Mouse (Mus musculus): Measurements from ENCODE around the gene Rab11a. TPM values are rescaled to one million over a fixed set of nuclear protein-coding genes. Genes with fewer than 3 reads are reported as not detected.

Rab11a gene
- 304 and 308 TPM in 2 replicates for polyA plus RNA-seq (2016; fragmentation: Nextera tagmentation; extraction: Ambion mirVana)

DNA sequence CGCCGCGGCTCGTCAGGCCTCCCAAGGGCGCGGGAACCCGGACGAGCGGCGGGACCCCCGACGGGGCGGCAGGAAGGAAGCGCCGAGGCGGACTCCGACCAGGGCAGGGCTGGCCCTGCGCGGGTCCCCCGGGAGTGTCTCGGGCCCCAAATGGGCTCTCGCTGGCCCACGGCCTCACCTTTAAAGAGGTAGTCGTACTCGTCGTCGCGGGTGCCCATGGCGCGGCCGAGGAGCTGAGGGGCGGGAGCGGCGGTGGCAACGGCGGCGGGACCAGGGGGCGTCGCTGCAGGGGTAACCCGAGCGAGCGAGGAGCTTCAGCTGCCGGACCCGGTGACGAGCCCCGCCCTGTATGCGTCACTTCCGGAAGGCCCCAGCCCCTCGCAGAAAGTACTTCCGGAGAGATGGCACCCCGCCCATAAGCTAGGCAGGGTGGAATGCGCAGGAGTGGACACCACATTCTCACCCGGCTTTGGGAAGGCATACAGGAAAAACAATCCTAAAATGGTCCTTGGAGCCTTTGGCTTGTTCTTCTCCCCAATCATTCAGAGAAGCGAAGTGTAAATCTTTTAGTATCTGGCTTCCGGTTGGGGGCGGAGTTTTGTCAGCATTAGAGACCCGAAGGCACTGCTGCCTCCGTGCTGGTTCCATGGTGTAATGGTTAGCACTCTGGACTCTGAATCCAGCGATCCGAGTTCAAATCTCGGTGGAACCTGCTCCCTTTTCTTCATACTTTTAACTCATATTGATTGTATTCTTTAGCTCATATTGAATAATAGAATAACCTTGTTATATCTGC, at the start of gene Rab11a:
Rab11a (minus strand) TSS at position 353 of the 796 bp plus-strand sequence.
- peak within 1 kb of the TSS; percentile 90 for H3K27ac ChIP-seq (replicated peaks)
- peak within 1 kb of the TSS; percentile 72 for H3K4me2 ChIP-seq (replicated peaks)
- no peaks in the 10 kb centered on the region for H3K9me3 ChIP-seq
- no peaks in the 10 kb centered on the region for H3K36me3 ChIP-seq
- peak within 1 kb of the TSS; percentile 88 for H3K4me3 ChIP-seq
- under 1% methylated on average over 61 of the region's 61 CpGs for WGBS
- H3K9ac ChIP-seq (replicated peaks), result peak within 1 kb of the TSS; percentile 90
- H3K27me3 ChIP-seq, result no peaks in the 10 kb centered on the region
- ATAC-seq (ENCODE audit: low FRiP score, low read depth), result peak; percentile 98
- H3K4me1 ChIP-seq, result peaks cover 6% of the 10 kb centered on the region

GRCm38 (mm10) chr9:64786216-64786905, 48.8 kb upstream of the Rab11a start:
- ATAC-seq (ENCODE audit: low FRiP score, low read depth), result no peak
- no peaks in the 10 kb centered on the region for H3K9me3 ChIP-seq
- H3K9ac ChIP-seq (replicated peaks), result no peak overlapping the region
- no peaks in the 10 kb centered on the region for H3K27me3 ChIP-seq
- H3K4me1 ChIP-seq, result no peaks in the 10 kb centered on the region
- no peak overlapping the region for H3K4me3 ChIP-seq
- H3K4me2 ChIP-seq (replicated peaks), result no peak overlapping the region
- WGBS, result 84% methylated on average over 9 of the region's 9 CpGs
- no peaks in the 10 kb centered on the region for H3K36me3 ChIP-seq
- H3K27ac ChIP-seq (replicated peaks), result no peak overlapping the region

DNA sequence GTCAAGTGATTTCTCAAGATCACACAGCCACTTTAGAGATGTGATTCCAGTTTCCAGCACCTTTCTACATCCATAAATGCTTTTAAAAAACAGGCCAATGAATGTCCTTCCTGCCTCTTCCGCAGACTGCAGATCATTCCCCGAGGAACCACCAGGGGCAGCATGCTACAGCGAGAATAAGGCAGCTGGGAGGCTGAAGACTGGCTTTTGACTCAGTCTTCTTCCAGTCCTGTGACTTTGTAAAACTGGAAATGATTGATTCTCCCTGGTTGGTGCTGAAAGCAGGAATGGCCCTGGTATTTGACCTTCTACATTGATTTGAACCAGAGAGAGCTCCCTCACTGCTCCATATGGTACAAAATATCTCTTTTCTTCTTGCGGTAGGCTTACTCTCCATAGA, 47.3 kb upstream of the Rab11a start:
- ATAC-seq (ENCODE audit: low FRiP score, low read depth), result no peak
- Histone ChIP-seq H3K4me1 (no peaks in the 10 kb centered on the region), H3K27ac (replicated peaks) (no peak overlapping the region), H3K9me3 (no peaks in the 10 kb centered on the region), H3K36me3 (no peaks in the 10 kb centered on the region), H3K4me3 (no peak overlapping the region), H3K9ac (replicated peaks) (no peak overlapping the region), H3K27me3 (no peaks in the 10 kb centered on the region), H3K4me2 (replicated peaks) (no peak overlapping the region)
- WGBS, result 42% methylated on average over 4 of the region's 4 CpGs

DNA sequence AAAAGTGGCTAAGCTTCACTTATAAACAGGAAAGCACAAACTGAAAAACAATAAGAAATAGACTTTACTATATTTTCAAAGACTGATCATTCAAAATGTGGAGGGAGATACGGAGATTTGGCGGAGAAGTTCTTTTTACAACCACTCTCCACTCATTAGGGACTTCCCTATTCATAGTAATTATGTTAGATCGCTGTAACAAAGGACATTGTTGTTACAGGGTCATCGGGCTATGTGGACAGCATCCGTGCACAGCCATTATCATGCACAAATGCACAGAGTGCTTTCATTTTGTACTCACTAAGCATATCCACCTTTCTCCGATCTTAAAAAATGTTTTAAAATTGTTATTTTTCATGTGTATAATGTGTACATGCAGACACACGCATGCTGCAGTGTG, 46.0 kb upstream of the Rab11a start:
- no peak overlapping the region for H3K4me3 ChIP-seq
- no peak for ATAC-seq (ENCODE audit: low FRiP score, low read depth)
- H3K27ac ChIP-seq (replicated peaks), result no peak overlapping the region
- H3K9ac ChIP-seq (replicated peaks), result no peak overlapping the region
- no peaks in the 10 kb centered on the region for H3K27me3 ChIP-seq
- H3K36me3 ChIP-seq, result no peaks in the 10 kb centered on the region
- H3K4me2 ChIP-seq (replicated peaks), result no peak overlapping the region
- WGBS, result 73% methylated on average over 7 of the region's 7 CpGs
- no peaks in the 10 kb centered on the region for H3K9me3 ChIP-seq
- no peaks in the 10 kb centered on the region for H3K4me1 ChIP-seq

DNA sequence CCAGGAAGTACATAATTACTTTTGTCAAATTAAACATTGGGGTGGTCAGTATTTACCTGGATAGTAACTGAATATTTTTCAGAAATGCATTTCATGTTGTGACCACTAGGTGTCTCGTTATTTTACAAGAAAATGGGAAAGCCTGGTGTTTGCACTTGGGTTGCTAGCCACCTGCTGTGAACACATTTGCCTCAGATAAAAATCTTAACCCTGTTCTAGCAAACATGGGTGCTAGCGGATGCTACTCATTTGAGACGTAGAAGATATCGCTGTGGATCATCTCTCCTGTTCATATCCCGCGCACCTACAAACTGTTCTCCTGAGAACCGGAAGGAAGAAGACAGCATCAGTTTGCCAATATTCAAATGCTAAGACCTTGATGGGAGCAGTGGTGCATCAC, 42.1 kb upstream of the Rab11a start:
- Histone ChIP-seq H3K27me3 (no peaks in the 10 kb centered on the region), H3K4me3 (no peak overlapping the region), H3K9me3 (no peaks in the 10 kb centered on the region), H3K27ac (replicated peaks) (no peak overlapping the region), H3K4me2 (replicated peaks) (no peak overlapping the region), H3K4me1 (peaks cover 4% of the 10 kb centered on the region; the same call in 1 of the 2 replicates), H3K36me3 (no peaks in the 10 kb centered on the region), H3K9ac (replicated peaks) (no peak overlapping the region)
- ATAC-seq (ENCODE audit: low FRiP score, low read depth), result no peak
- 41% methylated on average over 7 of the region's 7 CpGs for WGBS

DNA sequence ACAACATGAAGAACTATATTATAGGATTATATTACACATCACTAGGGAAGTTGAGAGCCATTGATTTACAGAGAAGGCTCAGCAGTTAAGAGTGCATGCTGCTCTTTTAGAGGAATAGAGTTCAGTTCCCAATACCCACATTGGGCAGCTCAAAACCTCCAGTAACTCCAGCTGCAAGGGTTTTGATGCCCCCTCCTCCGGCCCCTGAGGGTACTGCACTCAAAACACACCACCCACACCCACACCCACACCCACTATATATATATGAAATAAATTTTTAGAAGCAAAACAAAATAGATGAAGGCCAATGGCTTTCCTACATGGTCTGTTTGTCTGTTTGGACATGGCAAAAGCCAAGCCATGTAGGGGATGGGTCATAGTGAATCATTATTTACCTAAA, 40.6 kb upstream of the Rab11a start:
- H3K4me1 ChIP-seq, result peaks cover 8% of the 10 kb centered on the region
- H3K27me3 ChIP-seq, result no peaks in the 10 kb centered on the region
- no peak overlapping the region for H3K4me3 ChIP-seq
- no peak overlapping the region for H3K27ac ChIP-seq (replicated peaks)
- no peaks in the 10 kb centered on the region for H3K36me3 ChIP-seq
- H3K9me3 ChIP-seq, result no peaks in the 10 kb centered on the region
- no peak for ATAC-seq (ENCODE audit: low FRiP score, low read depth)
- H3K9ac ChIP-seq (replicated peaks), result no peak overlapping the region
- no peak overlapping the region for H3K4me2 ChIP-seq (replicated peaks)
- WGBS, result 75% methylated on average over 1 of the region's 1 CpGs

GRCm38 (mm10) chr9:64777441-64777987, 40.0 kb upstream of the Rab11a start:
- Histone ChIP-seq H3K4me3 (no peak overlapping the region), H3K9me3 (no peaks in the 10 kb centered on the region), H3K4me1 (peaks cover 8% of the 10 kb centered on the region), H3K4me2 (replicated peaks) (no peak overlapping the region), H3K9ac (replicated peaks) (no peak overlapping the region), H3K36me3 (no peaks in the 10 kb centered on the region), H3K27ac (replicated peaks) (no peak overlapping the region), H3K27me3 (no peaks in the 10 kb centered on the region)
- ATAC-seq (ENCODE audit: low FRiP score, low read depth), result no peak
- 86% methylated on average over 4 of the region's 4 CpGs for WGBS

DNA sequence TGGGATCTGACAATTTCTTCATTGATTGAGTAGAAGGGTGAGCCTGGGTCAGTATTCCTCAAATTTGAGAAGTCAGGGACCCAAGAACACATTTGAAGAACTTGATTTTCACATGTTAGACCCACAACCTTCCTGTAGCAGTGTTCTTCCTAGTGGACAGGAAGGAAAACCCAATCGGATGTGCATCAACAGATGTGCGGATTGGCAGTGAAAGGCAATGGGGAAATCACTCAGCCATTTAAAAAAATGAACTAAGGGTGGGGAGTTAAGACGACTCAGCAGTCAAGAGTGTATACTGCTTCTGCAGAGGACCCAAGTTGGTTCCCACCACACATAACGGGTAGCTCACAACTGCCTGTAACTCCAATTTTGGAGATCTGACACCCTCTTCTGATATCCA, 37.9 kb upstream of the Rab11a start:
- Histone ChIP-seq H3K36me3 (no peaks in the 10 kb centered on the region), H3K9me3 (no peaks in the 10 kb centered on the region), H3K4me2 (replicated peaks) (no peak overlapping the region), H3K27me3 (no peaks in the 10 kb centered on the region), H3K4me3 (no peak overlapping the region), H3K9ac (replicated peaks) (no peak overlapping the region), H3K4me1 (peaks cover 8% of the 10 kb centered on the region), H3K27ac (replicated peaks) (no peak overlapping the region)
- 81% methylated on average over 4 of the region's 4 CpGs for WGBS
- ATAC-seq (ENCODE audit: low FRiP score, low read depth), result no peak

GRCm38 (mm10) chr9:64774883-64775282, 37.3 kb upstream of the Rab11a start:
- no peak overlapping the region for H3K4me3 ChIP-seq
- no peak overlapping the region for H3K4me2 ChIP-seq (replicated peaks)
- no peak for ATAC-seq (ENCODE audit: low FRiP score, low read depth)
- WGBS, result 73% methylated on average over 2 of the region's 2 CpGs
- no peaks in the 10 kb centered on the region for H3K27me3 ChIP-seq
- peaks cover 8% of the 10 kb centered on the region for H3K4me1 ChIP-seq
- no peaks in the 10 kb centered on the region for H3K36me3 ChIP-seq
- peak overlapping the region; percentile 67 for H3K27ac ChIP-seq (replicated peaks)
- no peak overlapping the region for H3K9ac ChIP-seq (replicated peaks)
- no peaks in the 10 kb centered on the region for H3K9me3 ChIP-seq

DNA sequence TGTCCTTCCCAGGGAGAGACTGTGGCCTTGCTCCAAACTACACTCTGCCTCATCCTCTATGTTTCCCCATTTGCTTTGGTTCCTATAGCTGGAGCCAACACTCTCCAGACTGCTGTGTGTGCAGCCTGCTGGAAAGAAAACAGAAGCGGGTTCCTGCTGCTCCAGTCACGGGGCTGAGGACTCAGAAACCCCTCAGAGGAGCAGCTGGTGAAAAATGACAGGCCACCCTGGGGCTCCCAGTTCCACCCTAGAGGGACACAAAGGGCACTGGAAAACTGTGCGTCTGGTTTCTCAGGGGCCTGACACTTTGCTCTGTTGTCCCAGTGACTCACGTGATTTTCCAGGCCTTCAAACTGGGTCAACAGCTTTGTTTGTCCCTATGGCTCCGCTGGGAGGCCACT, 36.9 kb upstream of the Rab11a start:
- H3K9me3 ChIP-seq, result no peaks in the 10 kb centered on the region
- ATAC-seq (ENCODE audit: low FRiP score, low read depth), result no peak
- H3K4me2 ChIP-seq (replicated peaks), result no peak overlapping the region
- peaks cover 8% of the 10 kb centered on the region for H3K4me1 ChIP-seq
- H3K27me3 ChIP-seq, result no peaks in the 10 kb centered on the region
- no peaks in the 10 kb centered on the region for H3K36me3 ChIP-seq
- peak overlapping the region; percentile 67 for H3K27ac ChIP-seq (replicated peaks)
- H3K4me3 ChIP-seq, result no peak overlapping the region
- H3K9ac ChIP-seq (replicated peaks), result no peak overlapping the region
- WGBS, result 14% methylated on average over 5 of the region's 5 CpGs

DNA sequence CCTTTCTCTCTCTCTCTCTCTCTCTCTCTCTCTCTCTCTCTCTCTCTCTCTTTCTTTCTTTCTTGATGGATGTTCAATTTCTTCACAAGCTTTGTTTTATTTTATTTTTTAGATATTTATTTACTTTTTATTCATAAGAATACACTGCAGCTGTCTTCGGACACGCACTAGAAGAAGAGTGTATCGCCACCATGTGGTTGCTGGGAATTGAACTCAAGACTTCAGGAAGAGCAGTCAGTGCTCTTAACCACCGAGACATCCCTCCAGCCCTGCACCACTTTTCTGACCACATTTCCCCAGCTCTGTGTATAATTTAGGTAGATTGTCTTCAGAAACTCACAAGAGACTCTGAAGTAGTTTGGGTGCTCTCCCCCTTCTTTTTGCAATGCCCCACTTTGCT, 36.4 kb upstream of the Rab11a start:
- Histone ChIP-seq H3K36me3 (no peaks in the 10 kb centered on the region), H3K4me2 (replicated peaks) (no peak overlapping the region), H3K4me1 (peaks cover 8% of the 10 kb centered on the region), H3K27ac (replicated peaks) (peak overlapping the region; percentile 67; the same call in 1 of the 2 replicates), H3K4me3 (no peak overlapping the region), H3K9me3 (no peaks in the 10 kb centered on the region), H3K9ac (replicated peaks) (no peak overlapping the region), H3K27me3 (no peaks in the 10 kb centered on the region)
- WGBS, result 61% methylated on average over 4 of the region's 4 CpGs
- no peak for ATAC-seq (ENCODE audit: low FRiP score, low read depth)

GRCm38 (mm10) chr9:64773254-64773653, 35.7 kb upstream of the Rab11a start:
- ATAC-seq (ENCODE audit: low FRiP score, low read depth), result no peak
- 86% methylated on average over 8 of the region's 8 CpGs for WGBS
- no peaks in the 10 kb centered on the region for H3K9me3 ChIP-seq
- H3K4me2 ChIP-seq (replicated peaks), result no peak overlapping the region
- no peaks in the 10 kb centered on the region for H3K27me3 ChIP-seq
- no peak overlapping the region for H3K9ac ChIP-seq (replicated peaks)
- no peak overlapping the region for H3K4me3 ChIP-seq
- peaks cover 8% of the 10 kb centered on the region for H3K4me1 ChIP-seq
- H3K27ac ChIP-seq (replicated peaks), result no peak overlapping the region
- no peaks in the 10 kb centered on the region for H3K36me3 ChIP-seq

Data from midbrain, embryonic 12.5 days (tissue).